Mouse (Mus musculus): ENCODE data around the gene Kcnj14. TPM values are rescaled to one million over a fixed set of nuclear protein-coding genes. Genes with fewer than 3 reads are reported as not detected.

The Kcnj14 gene
- polyA plus RNA-seq, 1 experiment from 2014 or later = 1.1 TPM

DNA sequence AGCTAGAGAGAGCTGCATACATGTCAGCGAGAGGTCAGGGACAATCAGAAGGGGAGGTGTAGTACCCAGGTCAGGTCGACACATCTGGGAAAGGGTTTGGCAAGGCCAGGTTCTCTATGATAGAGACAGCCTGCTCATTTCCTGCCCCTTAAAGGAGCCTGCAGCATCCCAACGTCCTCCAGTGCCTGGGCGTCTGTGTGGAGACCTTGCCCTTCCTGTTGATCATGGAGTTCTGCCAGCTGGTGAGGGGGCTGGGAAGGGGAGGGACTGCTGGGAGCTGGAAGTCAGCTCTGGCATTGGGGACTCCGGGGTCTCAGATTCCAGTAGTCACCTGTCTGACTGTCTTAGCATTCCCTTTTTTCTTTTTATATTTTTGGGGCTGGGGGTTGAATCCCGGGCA, 33.9 kb downstream of the Kcnj14 start:
- Histone ChIP-seq H3K4me3 (no peak overlapping the region), H3K4me1 (peaks cover 24% of the 10 kb centered on the region), H3K27me3 (replicated peaks) (peaks cover 9% of the 10 kb centered on the region; the same call in 1 of the 2 replicates), H3K9me3 (no peaks in the 10 kb centered on the region), H3K9ac (no peak overlapping the region), H3K36me3 (replicated peaks) (peaks cover 71% of the 10 kb centered on the region), H3K4me2 (no peak overlapping the region), H3K27ac (no peak overlapping the region)
- WGBS = 88% methylated on average over 6 of the region's 6 CpGs
- ATAC-seq (replicated peaks) = no peak

- 0 out of 2 replicates have a peak overlapping the region, but pooled peaks have one; percentile 96 for H3K4me3 ChIP-seq
- H3K27me3 ChIP-seq (replicated peaks) = no peaks in the 10 kb centered on the region
- peaks cover 44% of the 10 kb centered on the region for H3K36me3 ChIP-seq (replicated peaks)
- H3K27ac ChIP-seq = no peak overlapping the region
- no peak for ATAC-seq (replicated peaks)
- peaks cover 35% of the 10 kb centered on the region for H3K4me1 ChIP-seq
- H3K9ac ChIP-seq = no peak overlapping the region
- H3K4me2 ChIP-seq = peak overlapping the region; percentile 75; the same call in 1 of the 2 replicates
- no peaks in the 10 kb centered on the region for H3K9me3 ChIP-seq
- WGBS = 88% methylated on average over 22 of the region's 22 CpGs
Measured at GRCm38 (mm10) chr7:45787642-45788041, 36.9 kb downstream of the Kcnj14 start.

DNA sequence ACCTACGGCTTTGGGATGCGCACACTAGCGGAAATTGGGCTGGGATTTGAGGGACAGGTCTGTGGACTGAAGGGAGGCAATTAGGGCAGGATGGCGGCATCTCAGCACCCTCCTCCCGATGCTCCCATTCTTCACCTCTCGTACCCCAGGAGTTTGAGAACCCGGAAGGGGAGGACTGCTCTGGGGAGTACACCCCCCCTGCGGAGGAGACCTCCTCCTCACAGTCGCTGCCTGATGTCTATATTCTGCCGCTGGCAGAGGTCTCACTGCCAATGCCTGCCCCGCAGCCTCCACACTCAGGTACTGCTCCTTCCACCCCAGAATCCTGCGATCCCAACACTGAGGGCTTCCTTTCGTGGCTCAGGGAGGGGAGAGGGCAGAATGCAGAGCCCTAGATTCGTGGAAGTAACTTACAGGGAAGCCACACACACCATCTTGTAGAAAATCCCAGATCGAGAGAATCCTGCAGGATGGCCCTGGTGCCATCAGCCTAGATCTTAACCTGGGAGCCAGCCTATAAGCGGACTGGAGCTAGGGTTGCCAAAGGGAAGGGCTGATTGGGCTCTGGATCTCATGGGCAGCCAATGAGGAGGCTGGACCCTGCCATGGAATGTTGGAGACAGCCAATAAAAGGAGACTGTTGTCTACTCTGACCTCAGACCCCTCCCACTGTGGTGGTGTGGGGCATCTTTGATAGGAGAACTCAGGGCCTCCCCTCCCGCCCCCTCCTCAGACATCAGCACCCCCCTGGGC, 37.7 kb downstream of the Kcnj14 start:
- peak overlapping the region; percentile 84 for H3K9ac ChIP-seq
- WGBS = 12% methylated on average over 17 of the region's 17 CpGs
- peak; percentile 7; the same call in 1 of the 2 replicates for ATAC-seq (replicated peaks)
- H3K36me3 ChIP-seq (replicated peaks) = peaks cover 38% of the 10 kb centered on the region
- peak overlapping the region; percentile 95 for H3K27ac ChIP-seq
- H3K4me1 ChIP-seq = peaks cover 35% of the 10 kb centered on the region
- H3K4me3 ChIP-seq = peak overlapping the region; percentile 96
- peak overlapping the region; percentile 75 for H3K4me2 ChIP-seq
- H3K9me3 ChIP-seq = no peaks in the 10 kb centered on the region
- H3K27me3 ChIP-seq (replicated peaks) = no peaks in the 10 kb centered on the region

DNA sequence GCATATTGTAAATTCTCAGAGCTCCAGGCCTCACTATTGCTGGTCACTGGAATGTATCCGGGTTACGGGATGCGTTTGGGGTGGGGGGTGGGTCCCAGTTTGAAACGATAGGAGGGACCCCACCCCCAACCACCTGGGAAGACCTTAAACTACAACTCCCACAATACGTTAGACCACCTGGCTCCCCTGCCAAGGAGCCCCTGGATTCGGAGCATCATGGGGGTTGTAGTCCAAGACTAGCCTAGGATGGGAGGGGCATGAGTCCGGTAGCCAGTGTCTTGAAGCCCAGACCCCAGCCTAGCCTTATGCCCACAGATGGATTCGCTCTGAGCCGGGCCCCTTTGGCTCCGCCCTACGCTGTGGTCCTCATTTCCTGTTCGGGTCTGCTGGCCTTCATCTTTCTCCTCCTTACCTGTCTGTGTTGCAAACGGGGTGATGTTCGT, 38.4 kb downstream of the Kcnj14 start:
- Histone ChIP-seq H3K4me3 (peak overlapping the region; percentile 96), H3K9me3 (no peaks in the 10 kb centered on the region), H3K36me3 (replicated peaks) (peaks cover 36% of the 10 kb centered on the region), H3K27me3 (replicated peaks) (no peaks in the 10 kb centered on the region), H3K4me1 (peaks cover 35% of the 10 kb centered on the region), H3K9ac (peak overlapping the region; percentile 84), H3K4me2 (peak overlapping the region; percentile 75), H3K27ac (peak overlapping the region; percentile 95)
- peak; percentile 38 for ATAC-seq (replicated peaks)
- WGBS = under 1% methylated on average over 14 of the region's 14 CpGs

- H3K9ac ChIP-seq = peak overlapping the region; percentile 84
- WGBS = under 1% methylated on average over 36 of the region's 42 CpGs
Measured at GRCm38 (mm10) chr7:45785388-45786135, 39.0 kb downstream of the Kcnj14 start.

DNA sequence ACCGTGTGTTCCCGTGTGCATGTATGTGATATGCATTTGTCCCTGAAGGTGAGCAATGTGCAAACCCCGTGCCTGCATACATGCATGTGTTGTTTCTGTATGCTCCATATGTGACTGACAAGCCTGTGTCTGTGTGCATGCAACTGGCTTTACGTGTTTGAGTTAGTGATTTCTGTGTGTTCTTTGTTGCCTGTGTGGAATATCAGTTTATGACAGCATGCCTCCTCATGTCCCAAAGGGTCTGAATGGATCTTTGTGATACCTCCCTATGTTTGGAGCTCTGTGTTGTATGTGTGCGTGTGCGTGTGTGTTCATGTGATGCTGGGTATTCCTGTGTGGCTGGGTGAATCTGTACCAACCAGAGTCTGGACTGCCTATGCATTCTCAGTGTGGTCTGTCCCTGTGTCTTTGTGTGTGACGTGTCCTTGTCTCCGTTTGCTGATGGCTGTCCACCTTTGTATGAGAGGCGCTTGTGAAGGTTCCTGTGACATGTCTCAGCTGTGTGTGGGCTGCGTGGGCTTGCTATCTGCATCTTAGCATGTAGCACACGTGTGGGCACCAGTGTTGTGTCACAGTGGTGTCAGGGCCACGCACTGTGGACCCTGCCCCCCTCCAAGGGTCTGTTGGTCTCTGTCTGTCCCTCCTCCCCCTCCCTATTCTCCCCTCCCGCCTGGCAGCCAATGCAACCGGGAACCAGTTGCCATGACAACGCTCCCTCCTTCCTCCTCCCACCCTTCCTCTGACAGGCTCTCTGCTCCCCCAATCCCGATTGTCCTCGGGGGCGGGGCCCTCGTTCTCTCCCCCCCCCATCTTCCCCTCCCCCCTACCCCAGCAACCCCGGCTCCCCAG, 39.8 kb downstream of the Kcnj14 start, which contains the start of gene Sult2b1:
Gene Sult2b1 (minus strand): TSS at position 146 of the 849 bp plus-strand sequence.
- WGBS = 10% methylated on average over 20 of the region's 20 CpGs
- Histone ChIP-seq H3K36me3 (replicated peaks) (peaks cover 22% of the 10 kb centered on the region), H3K4me3 (peak within 1 kb of the TSS; percentile 96), H3K4me2 (peak within 1 kb of the TSS; percentile 75), H3K27me3 (replicated peaks) (no peaks in the 10 kb centered on the region), H3K9ac (peak within 1 kb of the TSS; percentile 84), H3K27ac (peak within 1 kb of the TSS; percentile 95), H3K4me1 (peaks cover 35% of the 10 kb centered on the region), H3K9me3 (no peaks in the 10 kb centered on the region)
- peak; percentile 70 for ATAC-seq (replicated peaks)

More at GRCm38 (mm10) chr7:45785388-45786135, 39.0 kb downstream of the Kcnj14 start:
- Histone ChIP-seq H3K27ac (peak overlapping the region; percentile 95), H3K36me3 (replicated peaks) (peaks cover 30% of the 10 kb centered on the region), H3K4me1 (peaks cover 35% of the 10 kb centered on the region), H3K9me3 (no peaks in the 10 kb centered on the region), H3K4me3 (peak overlapping the region; percentile 96), H3K4me2 (peak overlapping the region; percentile 75), H3K27me3 (replicated peaks) (no peaks in the 10 kb centered on the region)
- ATAC-seq (replicated peaks) = peak; percentile 43

GRCm38 (mm10) chr7:45783511-45784091, 41.0 kb downstream of the Kcnj14 start, which contains the start of gene Lmtk3:
Gene Lmtk3, plus strand, starts transcription at chr7:45783738.
- no peaks in the 10 kb centered on the region for H3K27me3 ChIP-seq (replicated peaks)
- peaks cover 35% of the 10 kb centered on the region for H3K4me1 ChIP-seq
- H3K4me3 ChIP-seq = peak within 1 kb of the TSS; percentile 96
- 2% methylated on average over 38 of the region's 38 CpGs for WGBS
- H3K27ac ChIP-seq = peak within 1 kb of the TSS; percentile 95
- H3K9me3 ChIP-seq = no peaks in the 10 kb centered on the region
- H3K36me3 ChIP-seq (replicated peaks) = peaks cover 12% of the 10 kb centered on the region; the same call in 1 of the 2 replicates
- H3K9ac ChIP-seq = peak within 1 kb of the TSS; percentile 81
- peak; percentile 50 for ATAC-seq (replicated peaks)
- H3K4me2 ChIP-seq = peak within 1 kb of the TSS; percentile 75

GRCm38 (mm10) chr7:45782271-45782670, 42.3 kb downstream of the Kcnj14 start:
- Histone ChIP-seq H3K9me3 (no peaks in the 10 kb centered on the region), H3K27me3 (replicated peaks) (no peaks in the 10 kb centered on the region), H3K9ac (no peak overlapping the region), H3K4me1 (peaks cover 22% of the 10 kb centered on the region), H3K36me3 (replicated peaks) (0 out of 2 replicates have a peak, but pooled peaks cover 2% of the 10 kb centered on the region), H3K4me2 (no peak overlapping the region), H3K4me3 (no peak overlapping the region), H3K27ac (no peak overlapping the region)
- ATAC-seq (replicated peaks) = no peak
- WGBS = 79% methylated on average over 4 of the region's 4 CpGs

DNA sequence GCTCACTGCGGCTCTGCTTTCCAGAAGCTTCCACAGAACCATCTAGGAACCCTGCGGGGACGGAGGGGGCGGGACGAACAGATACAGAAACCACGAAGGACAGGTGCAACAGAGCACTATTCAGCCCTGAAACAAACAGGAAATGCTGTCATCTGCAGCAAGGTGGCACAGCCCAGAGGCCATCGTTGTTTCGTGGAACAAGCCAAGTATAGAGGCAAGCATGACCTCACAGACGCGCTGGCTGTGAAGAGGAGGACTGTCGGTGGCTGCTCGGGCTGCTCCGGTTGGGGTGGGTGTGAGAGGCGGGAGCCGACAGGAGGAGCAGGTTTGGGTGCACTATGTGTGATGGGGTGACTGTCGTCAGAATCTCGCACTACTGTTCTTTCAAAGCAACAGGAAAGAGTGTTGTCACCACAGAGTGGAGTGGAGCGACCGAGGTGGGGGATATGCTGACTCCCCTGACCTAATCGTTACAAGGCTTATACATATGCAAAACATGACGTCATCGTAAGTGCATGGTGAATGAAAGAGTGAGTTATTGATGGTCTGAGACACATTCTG, 45.4 kb downstream of the Kcnj14 start:
- Histone ChIP-seq H3K27me3 (replicated peaks) (no peaks in the 10 kb centered on the region), H3K4me1 (peaks cover 6% of the 10 kb centered on the region; the same call in 1 of the 2 replicates), H3K9ac (no peak overlapping the region), H3K9me3 (no peaks in the 10 kb centered on the region), H3K4me2 (peak overlapping the region; percentile 30), H3K4me3 (no peak overlapping the region), H3K36me3 (replicated peaks) (no peaks in the 10 kb centered on the region), H3K27ac (no peak overlapping the region)
- WGBS = 19% methylated on average over 22 of the region's 22 CpGs
- ATAC-seq (replicated peaks) = no peak

GRCm38 (mm10) chr7:45775237-45775636, 49.3 kb downstream of the Kcnj14 start:
- ATAC-seq (replicated peaks) = no peak
- Histone ChIP-seq H3K27ac (no peak overlapping the region), H3K27me3 (replicated peaks) (0 out of 2 replicates have a peak, but pooled peaks cover 3% of the 10 kb centered on the region), H3K4me2 (no peak overlapping the region), H3K9me3 (no peaks in the 10 kb centered on the region), H3K4me3 (no peak overlapping the region), H3K9ac (no peak overlapping the region), H3K36me3 (replicated peaks) (no peaks in the 10 kb centered on the region), H3K4me1 (no peaks in the 10 kb centered on the region)
- 82% methylated on average over 7 of the region's 7 CpGs for WGBS

GRCm38 (mm10) chr7:45771101-45771500, 53.5 kb downstream of the Kcnj14 start:
- WGBS = 65% methylated on average over 4 of the region's 4 CpGs
- H3K36me3 ChIP-seq (replicated peaks) = no peaks in the 10 kb centered on the region
- ATAC-seq (replicated peaks) = no peak
- H3K4me1 ChIP-seq = no peaks in the 10 kb centered on the region
- H3K27ac ChIP-seq = no peak overlapping the region
- H3K27me3 ChIP-seq (replicated peaks) = 0 out of 2 replicates have a peak, but pooled peaks cover 3% of the 10 kb centered on the region
- H3K4me2 ChIP-seq = no peak overlapping the region
- H3K9ac ChIP-seq = no peak overlapping the region
- H3K9me3 ChIP-seq = no peaks in the 10 kb centered on the region
- no peak overlapping the region for H3K4me3 ChIP-seq
